Mouse (Mus musculus) heart, postnatal 0 days (tissue): Measurements from ENCODE around the gene Fut2.

Source experiments
- CTCF ChIP-seq: IDR thresholded peaks from 2 replicates; pipeline ENCODE4 v1.5.1; 2016; ENCODE audit warnings: antibody characterized with exemption, control low read depth, low read depth
- EP300 ChIP-seq: IDR thresholded peaks from 2 replicates; pipeline ENCODE4 v1.6.1; 2016; ENCODE audit warnings: antibody characterized with exemption, low read depth

DNA sequence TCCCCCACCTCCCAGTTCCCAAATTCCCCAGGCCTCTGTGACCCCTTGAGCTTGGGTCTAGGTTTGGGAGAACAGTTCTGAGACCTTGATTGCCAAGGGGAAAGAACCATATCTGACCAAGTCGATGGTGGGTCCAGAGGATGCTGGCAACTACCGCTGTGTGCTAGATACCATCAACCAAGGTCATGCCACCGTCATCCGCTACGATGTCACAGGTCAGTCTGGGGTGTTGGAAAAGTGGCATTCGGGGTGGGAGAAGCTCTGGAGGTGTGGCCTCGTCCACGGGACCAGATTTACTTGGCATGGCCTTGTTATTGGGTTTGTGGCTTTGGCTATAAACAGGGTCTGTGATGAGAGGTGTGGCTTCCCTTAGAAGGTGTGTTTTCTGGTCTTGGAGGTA is 40.7 kb downstream of the Fut2 start:
- TF ChIP-seq CTCF, result no peak
- TF ChIP-seq EP300, result no peak
